Mouse (Mus musculus): ENCODE measurements at regions not wholly inside any gene's neighbourhood (a gene's known extent, or its start where the extent isn't known, plus 50 kb on each side); places are given as distances from the start of the nearest gene placed in this dataset.

DNA sequence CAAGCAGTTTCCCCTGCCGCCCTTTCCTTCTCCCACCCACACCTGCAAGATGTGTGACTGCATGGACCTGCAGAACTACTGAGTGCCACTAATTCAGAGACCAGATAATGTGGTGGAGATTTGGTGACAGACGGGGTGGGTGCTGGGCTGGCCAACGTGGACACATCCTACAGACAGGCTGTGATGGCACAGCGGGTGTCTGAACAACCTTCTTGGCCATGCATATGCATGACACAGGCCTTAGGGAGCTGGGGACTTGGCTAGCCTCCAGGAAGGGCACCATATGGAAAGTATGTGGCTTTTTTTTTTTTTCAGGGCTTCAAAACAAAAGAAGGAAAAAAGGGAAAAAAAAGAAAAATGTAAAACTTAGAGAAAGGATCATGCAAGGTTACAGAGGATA, 243.5 kb upstream of the N4bp1 start:
- Histone ChIP-seq H3K9ac (ENCODE audit: low read depth, low read length) (no peak overlapping the region), H3K9me3 (ENCODE audit: control insufficient read depth, low read length) (no peaks in the 10 kb centered on the region), H3K27me3 (replicated peaks; ENCODE audit: control insufficient read depth, insufficient read depth, low read length) (no peaks in the 10 kb centered on the region), H3K4me2 (ENCODE audit: low read depth, low read length) (no peak overlapping the region), H3K27ac (ENCODE audit: low read length) (no peak overlapping the region), H3K36me3 (ENCODE audit: control insufficient read depth, insufficient read depth, low read length) (no peaks in the 10 kb centered on the region), H3K4me3 (ENCODE audit: low read length) (no peak overlapping the region), H3K4me1 (ENCODE audit: control insufficient read depth, insufficient read depth, low read length) (no peaks in the 10 kb centered on the region)
- ATAC-seq, result no peak
- WGBS, result 68% methylated on average over 4 of the region's 4 CpGs

DNA sequence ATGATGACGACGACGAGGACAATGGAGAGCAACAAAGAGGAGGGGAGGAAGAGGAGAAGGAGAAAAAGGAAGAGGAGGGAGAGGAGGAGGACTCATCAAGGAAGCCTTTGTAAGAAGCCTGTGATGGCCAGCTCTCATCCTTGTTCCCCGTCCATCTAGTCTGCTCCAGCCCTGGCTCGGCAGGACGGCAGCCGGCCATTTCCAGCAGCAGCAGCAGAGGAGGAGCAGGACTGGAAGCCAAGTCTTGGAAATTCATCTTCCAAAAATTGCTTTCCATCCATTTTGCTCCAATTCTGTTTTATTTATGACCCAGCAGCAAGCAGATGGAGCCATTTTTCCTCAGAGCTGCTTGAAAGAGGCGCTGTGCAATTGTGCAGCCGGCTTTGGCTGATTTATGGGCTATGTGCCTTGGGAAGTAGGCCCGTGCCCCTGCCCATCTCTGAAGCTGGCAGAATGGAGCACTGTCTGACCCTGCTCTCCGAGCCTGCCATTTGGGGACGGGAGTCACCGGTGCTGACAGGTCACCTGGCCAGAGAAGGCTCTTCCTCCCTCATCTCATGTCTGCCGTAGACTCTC, 231.2 kb upstream of the N4bp1 start:
- Histone ChIP-seq H3K9me3 (ENCODE audit: control insufficient read depth, low read length) (no peaks in the 10 kb centered on the region), H3K4me1 (ENCODE audit: control insufficient read depth, insufficient read depth, low read length) (0 out of 2 replicates have a peak, but pooled peaks cover under 1% of the 10 kb centered on the region), H3K27ac (ENCODE audit: low read length) (no peak overlapping the region), H3K9ac (ENCODE audit: low read depth, low read length) (no peak overlapping the region), H3K36me3 (ENCODE audit: control insufficient read depth, insufficient read depth, low read length) (no peaks in the 10 kb centered on the region), H3K4me2 (ENCODE audit: low read depth, low read length) (no peak overlapping the region), H3K4me3 (ENCODE audit: low read length) (no peak overlapping the region), H3K27me3 (replicated peaks; ENCODE audit: control insufficient read depth, insufficient read depth, low read length) (no peaks in the 10 kb centered on the region)
- no peak for ATAC-seq
- 63% methylated on average over 14 of the region's 14 CpGs for WGBS

DNA sequence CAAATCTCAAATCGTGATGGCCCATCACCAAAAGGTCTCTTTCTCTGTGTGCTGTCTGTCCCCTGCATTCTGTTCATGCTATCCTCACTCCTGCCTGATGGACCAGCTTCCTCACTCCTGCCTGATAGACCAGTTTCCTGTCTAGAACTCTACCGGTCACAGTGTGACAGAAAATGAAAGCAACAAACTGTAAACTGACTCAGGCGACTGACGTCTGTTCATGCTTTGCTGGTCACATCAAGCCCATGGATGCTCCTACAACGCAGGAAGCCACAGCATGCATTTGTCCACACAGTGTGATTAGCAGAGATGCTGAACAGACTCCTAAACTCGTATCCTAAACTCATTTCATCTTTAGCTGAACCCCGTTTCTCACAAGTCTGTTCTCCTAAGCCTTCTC, 227.3 kb upstream of the N4bp1 start:
- ATAC-seq, result no peak
- Histone ChIP-seq H3K9me3 (ENCODE audit: control insufficient read depth, low read length) (no peaks in the 10 kb centered on the region), H3K4me3 (ENCODE audit: low read length) (no peak overlapping the region), H3K27me3 (replicated peaks; ENCODE audit: control insufficient read depth, insufficient read depth, low read length) (no peaks in the 10 kb centered on the region), H3K27ac (ENCODE audit: low read length) (no peak overlapping the region), H3K9ac (ENCODE audit: low read depth, low read length) (no peak overlapping the region), H3K4me1 (ENCODE audit: control insufficient read depth, insufficient read depth, low read length) (no peaks in the 10 kb centered on the region), H3K36me3 (ENCODE audit: control insufficient read depth, insufficient read depth, low read length) (no peaks in the 10 kb centered on the region), H3K4me2 (ENCODE audit: low read depth, low read length) (no peak overlapping the region)
- 81% methylated on average over 7 of the region's 7 CpGs for WGBS

DNA sequence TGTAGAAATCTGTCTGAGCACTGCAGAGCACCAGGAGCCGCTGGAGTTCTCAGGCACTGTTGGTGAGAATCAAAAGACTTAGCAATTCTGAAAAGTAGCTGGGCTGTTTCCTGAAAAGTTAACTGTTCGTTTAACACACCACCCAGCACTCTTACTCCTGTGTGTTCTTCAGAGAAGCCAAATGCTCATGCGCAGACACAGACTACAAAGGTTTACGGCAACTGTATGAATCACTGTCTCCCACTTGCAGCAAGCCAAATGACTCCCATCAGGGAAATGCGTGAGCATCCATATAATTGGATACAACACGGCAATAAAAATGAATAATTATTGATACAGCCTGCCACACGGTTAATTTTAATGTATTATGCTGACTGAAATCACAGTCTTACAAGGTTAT, 220.0 kb upstream of the N4bp1 start:
- no peaks in the 10 kb centered on the region for H3K27me3 ChIP-seq (replicated peaks; ENCODE audit: control insufficient read depth, insufficient read depth, low read length)
- H3K9me3 ChIP-seq (ENCODE audit: control insufficient read depth, low read length), result no peaks in the 10 kb centered on the region
- no peaks in the 10 kb centered on the region for H3K36me3 ChIP-seq (ENCODE audit: control insufficient read depth, insufficient read depth, low read length)
- no peak overlapping the region for H3K9ac ChIP-seq (ENCODE audit: low read depth, low read length)
- H3K4me2 ChIP-seq (ENCODE audit: low read depth, low read length), result no peak overlapping the region
- 63% methylated on average over 7 of the region's 7 CpGs for WGBS
- ATAC-seq, result no peak
- H3K27ac ChIP-seq (ENCODE audit: low read length), result no peak overlapping the region
- H3K4me3 ChIP-seq (ENCODE audit: low read length), result no peak overlapping the region
- no peaks in the 10 kb centered on the region for H3K4me1 ChIP-seq (ENCODE audit: control insufficient read depth, insufficient read depth, low read length)

DNA sequence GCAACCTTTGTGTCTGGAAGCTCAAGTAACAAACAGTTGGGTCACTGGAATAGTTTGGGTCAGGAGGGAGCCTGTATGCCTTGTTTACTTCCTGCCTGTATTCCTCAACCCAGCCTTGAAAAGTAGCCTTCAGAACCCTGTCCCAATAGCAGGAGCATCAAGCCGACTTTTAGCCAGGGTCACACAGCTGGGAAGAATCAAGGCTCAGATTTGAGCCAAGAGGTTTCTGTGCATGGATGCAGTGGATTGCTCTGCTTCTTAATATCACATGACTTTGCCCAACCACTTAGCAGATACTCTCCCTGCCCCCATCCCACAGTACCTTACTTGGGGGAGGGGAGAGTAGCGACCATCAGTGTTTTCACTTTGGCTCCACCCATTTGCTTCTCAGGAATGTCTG, 210.2 kb upstream of the N4bp1 start:
- Histone ChIP-seq H3K27me3 (replicated peaks; ENCODE audit: control insufficient read depth, insufficient read depth, low read length) (no peaks in the 10 kb centered on the region), H3K4me3 (ENCODE audit: low read length) (no peak overlapping the region), H3K4me1 (ENCODE audit: control insufficient read depth, insufficient read depth, low read length) (no peaks in the 10 kb centered on the region), H3K9ac (ENCODE audit: low read depth, low read length) (no peak overlapping the region), H3K27ac (ENCODE audit: low read length) (no peak overlapping the region), H3K4me2 (ENCODE audit: low read depth, low read length) (no peak overlapping the region), H3K36me3 (ENCODE audit: control insufficient read depth, insufficient read depth, low read length) (no peaks in the 10 kb centered on the region), H3K9me3 (ENCODE audit: control insufficient read depth, low read length) (no peaks in the 10 kb centered on the region)
- 57% methylated on average over 2 of the region's 2 CpGs for WGBS
- ATAC-seq, result no peak

DNA sequence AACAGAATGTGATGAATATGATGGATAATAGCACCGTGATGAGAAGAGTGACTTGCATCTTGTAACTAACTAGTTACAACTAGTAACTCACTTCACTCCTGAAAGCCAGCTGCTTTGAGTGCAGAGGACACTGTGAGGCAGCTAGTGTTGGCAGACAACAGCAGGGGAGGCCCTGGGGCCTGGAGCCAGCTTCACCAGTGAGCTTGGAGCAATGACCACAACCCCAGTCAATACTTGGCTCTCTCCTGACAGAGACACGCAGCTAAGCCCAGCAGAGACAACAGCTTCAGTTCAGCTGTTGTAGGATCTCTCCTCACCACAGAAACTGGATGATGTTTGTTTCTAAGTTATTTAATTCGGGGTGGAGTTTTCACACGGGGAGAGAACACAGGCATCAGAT, 209.6 kb upstream of the N4bp1 start:
- Histone ChIP-seq H3K9ac (ENCODE audit: low read depth, low read length) (no peak overlapping the region), H3K4me1 (ENCODE audit: control insufficient read depth, insufficient read depth, low read length) (no peaks in the 10 kb centered on the region), H3K27me3 (replicated peaks; ENCODE audit: control insufficient read depth, insufficient read depth, low read length) (no peaks in the 10 kb centered on the region), H3K27ac (ENCODE audit: low read length) (no peak overlapping the region), H3K4me2 (ENCODE audit: low read depth, low read length) (no peak overlapping the region), H3K9me3 (ENCODE audit: control insufficient read depth, low read length) (no peaks in the 10 kb centered on the region), H3K36me3 (ENCODE audit: control insufficient read depth, insufficient read depth, low read length) (no peaks in the 10 kb centered on the region), H3K4me3 (ENCODE audit: low read length) (no peak overlapping the region)
- no peak for ATAC-seq
- WGBS, result 67% methylated on average over 4 of the region's 4 CpGs

DNA sequence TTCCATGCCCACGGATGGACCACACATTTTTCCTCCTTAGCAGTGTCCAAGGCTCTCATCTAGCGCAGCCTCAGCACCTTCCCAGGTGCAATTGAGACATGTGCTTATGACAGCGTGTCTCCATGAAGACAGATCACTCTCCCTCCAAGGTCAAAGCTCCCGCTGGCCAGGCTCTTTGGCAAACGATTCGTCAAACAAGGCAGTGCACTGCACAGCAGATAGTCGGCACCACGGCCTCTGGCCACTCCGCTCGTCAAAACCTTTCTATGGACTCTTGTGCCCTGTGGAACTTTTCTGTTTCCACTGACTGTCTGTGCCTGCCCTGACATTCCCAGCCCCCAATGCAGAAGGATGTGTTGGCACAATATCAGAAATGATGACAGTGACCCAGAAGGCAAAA, 208.7 kb upstream of the N4bp1 start:
- H3K9me3 ChIP-seq (ENCODE audit: control insufficient read depth, low read length), result no peaks in the 10 kb centered on the region
- no peak overlapping the region for H3K4me3 ChIP-seq (ENCODE audit: low read length)
- no peak overlapping the region for H3K27ac ChIP-seq (ENCODE audit: low read length)
- H3K4me2 ChIP-seq (ENCODE audit: low read depth, low read length), result no peak overlapping the region
- H3K4me1 ChIP-seq (ENCODE audit: control insufficient read depth, insufficient read depth, low read length), result no peaks in the 10 kb centered on the region
- H3K27me3 ChIP-seq (replicated peaks; ENCODE audit: control insufficient read depth, insufficient read depth, low read length), result no peaks in the 10 kb centered on the region
- H3K9ac ChIP-seq (ENCODE audit: low read depth, low read length), result no peak overlapping the region
- 44% methylated on average over 10 of the region's 10 CpGs for WGBS
- ATAC-seq, result no peak
- H3K36me3 ChIP-seq (ENCODE audit: control insufficient read depth, insufficient read depth, low read length), result no peaks in the 10 kb centered on the region

DNA sequence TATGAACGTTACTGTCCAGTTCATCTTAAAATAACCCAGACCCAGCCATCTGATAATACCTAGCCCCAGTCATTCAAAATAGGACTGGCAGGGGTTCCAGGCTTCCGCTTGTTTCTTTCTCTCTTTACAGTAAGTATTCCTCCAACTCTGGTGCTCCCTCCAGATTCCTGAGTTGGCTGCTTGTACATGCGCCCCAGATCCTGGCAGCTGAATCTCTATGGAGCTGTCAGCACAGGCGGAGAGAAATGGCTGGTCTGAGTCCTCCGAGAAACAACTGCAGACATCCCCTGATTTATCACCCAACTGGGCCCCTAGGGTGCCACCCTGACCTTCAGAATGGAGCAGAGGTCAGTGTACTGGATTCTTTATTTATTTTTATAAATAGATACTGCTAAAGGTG, 208.0 kb upstream of the N4bp1 start:
- Histone ChIP-seq H3K27ac (ENCODE audit: low read length) (no peak overlapping the region), H3K4me1 (ENCODE audit: control insufficient read depth, insufficient read depth, low read length) (no peaks in the 10 kb centered on the region), H3K9me3 (ENCODE audit: control insufficient read depth, low read length) (no peaks in the 10 kb centered on the region), H3K27me3 (replicated peaks; ENCODE audit: control insufficient read depth, insufficient read depth, low read length) (no peaks in the 10 kb centered on the region), H3K4me3 (ENCODE audit: low read length) (no peak overlapping the region), H3K4me2 (ENCODE audit: low read depth, low read length) (no peak overlapping the region), H3K9ac (ENCODE audit: low read depth, low read length) (no peak overlapping the region), H3K36me3 (ENCODE audit: control insufficient read depth, insufficient read depth, low read length) (no peaks in the 10 kb centered on the region)
- 58% methylated on average over 5 of the region's 5 CpGs for WGBS
- no peak for ATAC-seq

DNA sequence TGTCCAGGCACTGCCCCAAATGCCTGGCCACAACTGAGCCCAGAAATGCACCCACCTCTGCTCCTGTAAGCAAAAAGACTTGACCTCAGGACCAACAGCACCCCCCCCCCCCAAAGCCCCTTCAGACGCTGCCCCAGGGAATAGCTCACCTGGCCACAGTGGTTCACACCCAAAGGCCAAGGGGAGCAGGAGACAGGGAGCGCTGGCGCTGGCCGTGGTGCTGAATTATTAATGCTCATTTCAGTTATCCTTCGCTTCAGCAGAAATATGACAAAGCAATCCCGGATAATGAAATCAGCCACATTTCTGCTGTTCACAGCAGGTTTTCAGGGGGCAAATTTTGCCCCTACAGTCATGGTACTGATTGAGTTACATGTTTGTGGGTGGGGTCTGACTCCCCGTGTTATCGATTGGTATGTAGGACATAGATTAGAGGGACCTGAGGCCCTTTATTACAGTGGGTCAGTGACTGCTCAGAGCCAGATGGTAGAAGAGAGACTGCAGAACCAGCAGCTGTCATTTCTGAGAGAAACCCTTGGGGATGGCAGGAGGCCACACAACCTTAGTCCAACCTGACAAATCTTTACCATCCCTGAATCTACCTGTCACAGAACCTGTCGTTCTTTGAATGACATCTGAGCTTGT, 202.5 kb upstream of the N4bp1 start:
- Histone ChIP-seq H3K9me3 (ENCODE audit: control insufficient read depth, low read length) (no peaks in the 10 kb centered on the region), H3K27ac (ENCODE audit: low read length) (no peak overlapping the region), H3K36me3 (ENCODE audit: control insufficient read depth, insufficient read depth, low read length) (no peaks in the 10 kb centered on the region), H3K4me3 (ENCODE audit: low read length) (no peak overlapping the region), H3K27me3 (replicated peaks; ENCODE audit: control insufficient read depth, insufficient read depth, low read length) (no peaks in the 10 kb centered on the region), H3K4me1 (ENCODE audit: control insufficient read depth, insufficient read depth, low read length) (no peaks in the 10 kb centered on the region), H3K4me2 (ENCODE audit: low read depth, low read length) (no peak overlapping the region), H3K9ac (ENCODE audit: low read depth, low read length) (no peak overlapping the region)
- ATAC-seq, result no peak
- WGBS, result 38% methylated on average over 9 of the region's 9 CpGs

DNA sequence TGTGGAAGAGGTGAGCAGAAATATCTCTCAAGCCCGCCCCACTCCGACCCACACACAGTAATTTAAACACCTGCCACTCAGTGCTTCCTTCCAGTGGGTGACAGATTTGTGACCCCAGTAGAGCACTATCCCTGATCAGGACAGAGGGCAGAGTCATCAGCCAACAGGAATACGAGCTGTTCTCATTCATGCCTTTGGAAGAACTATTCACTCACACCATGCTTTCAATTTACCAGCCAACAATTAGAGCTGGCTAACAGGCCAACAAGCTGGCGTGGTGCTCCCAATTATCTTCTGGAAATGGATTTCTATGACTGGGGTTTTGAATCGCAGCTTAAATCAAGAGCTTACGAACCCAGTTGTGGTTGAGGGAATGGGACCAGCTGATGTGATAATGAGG, 193.2 kb upstream of the N4bp1 start:
- H3K27ac ChIP-seq (ENCODE audit: low read length), result no peak overlapping the region
- no peak overlapping the region for H3K4me3 ChIP-seq (ENCODE audit: low read length)
- no peaks in the 10 kb centered on the region for H3K4me1 ChIP-seq (ENCODE audit: control insufficient read depth, insufficient read depth, low read length)
- ATAC-seq, result no peak
- WGBS, result 64% methylated on average over 6 of the region's 6 CpGs
- no peak overlapping the region for H3K4me2 ChIP-seq (ENCODE audit: low read depth, low read length)
- H3K9me3 ChIP-seq (ENCODE audit: control insufficient read depth, low read length), result no peaks in the 10 kb centered on the region
- H3K9ac ChIP-seq (ENCODE audit: low read depth, low read length), result no peak overlapping the region
- no peaks in the 10 kb centered on the region for H3K36me3 ChIP-seq (ENCODE audit: control insufficient read depth, insufficient read depth, low read length)
- H3K27me3 ChIP-seq (replicated peaks; ENCODE audit: control insufficient read depth, insufficient read depth, low read length), result no peaks in the 10 kb centered on the region

Data from intestine, embryonic 16.5 days (tissue).